Mouse (Mus musculus) ES-Bruce4 (cell line): ENCODE data around the gene Bcl11a.

Source experiments
- CTCF ChIP-seq: IDR thresholded peaks from one replicate; pipeline ENCODE4 v1.8.1; 2011; ENCODE audit warnings: low read depth, low read length
- EP300 ChIP-seq: IDR thresholded peaks from 2 replicates; pipeline ENCODE4 v1.6.1; 2011; ENCODE audit warnings: low read depth, low read length; ENCODE audit not compliant: insufficient read depth
- POLR2A ChIP-seq: IDR thresholded peaks from one replicate; pipeline ENCODE4 v1.8.1; 2011; ENCODE audit warnings: low read length; ENCODE audit not compliant: insufficient read depth

DNA sequence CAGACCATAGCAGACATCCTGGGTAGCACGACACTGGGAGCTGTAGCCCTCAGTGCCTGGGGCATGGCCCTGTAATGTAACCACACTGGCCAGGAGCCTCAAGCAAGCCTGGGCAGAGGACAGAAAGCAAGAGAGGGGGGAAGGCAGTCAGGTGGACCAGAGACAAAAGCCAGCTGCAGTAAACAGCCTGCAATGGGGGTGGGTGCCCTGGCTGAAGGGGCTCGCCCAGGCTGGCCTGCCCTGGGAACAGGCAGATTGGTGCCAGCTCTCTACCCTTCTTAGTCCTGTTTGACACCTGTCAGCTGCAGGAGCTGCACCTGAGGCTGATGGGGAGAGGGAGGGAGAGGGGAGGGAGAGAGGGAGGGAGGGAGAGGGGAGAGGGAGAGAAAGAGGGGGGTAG, 50.1 kb downstream of the Bcl11a start:
- TF ChIP-seq POLR2A: no peak
- no peak for TF ChIP-seq CTCF
- no peak for TF ChIP-seq EP300
